Mouse (Mus musculus) small intestine, adult 2 months (tissue): ENCODE data around the gene Gm28051.

Source experiments
- CTCF ChIP-seq: fragments of 200-500 bp; IDR thresholded peaks from 2 replicates; pipeline ENCODE4 v1.5.1; 2012; ENCODE audit warnings: low read depth, mild to moderate bottlenecking, control low read depth, inconsistent platforms, low read length, moderate library complexity, mixed read lengths; ENCODE audit not compliant: insufficient replicate concordance, insufficient read length; ENCODE audit errors: extremely low read depth
- POLR2A ChIP-seq: fragments of 200-500 bp; IDR thresholded peaks from 2 replicates; pipeline ENCODE4 v1.6.1; 2012; ENCODE audit warnings: low read depth, mild to moderate bottlenecking, control low read depth, inconsistent platforms, low read length, moderate library complexity

- TF ChIP-seq CTCF = no peak
- TF ChIP-seq POLR2A = no peak
Measured at GRCm38 (mm10) chr12:102784899-102785592, 27.5 kb upstream of the Gm28051 start.
